Mouse (Mus musculus) MEL-GATA-1-ER (cell line): ENCODE measurements around the gene Notch1.

Experiments used
- DNase-seq: peaks from one replicate; pipeline ENCODE4 v3.0.0-alpha.2; 2012; ENCODE audit warnings: low read depth; ENCODE audit errors: extremely low read depth

Notch1 gene

GRCm38 (mm10) chr2:26531829-26532228, 15.4 kb upstream of the Notch1 start:
- no peak for DNase-seq

GRCm38 (mm10) chr2:26529881-26530280, 13.4 kb upstream of the Notch1 start:
- DNase-seq = no peak

GRCm38 (mm10) chr2:26529221-26529805, 12.8 kb upstream of the Notch1 start:
- DNase-seq = no peak

GRCm38 (mm10) chr2:26526443-26527257, 10.2 kb upstream of the Notch1 start:
- no peak for DNase-seq

- no peak for DNase-seq
Measured at GRCm38 (mm10) chr2:26525355-26526018, 9.0 kb upstream of the Notch1 start.

GRCm38 (mm10) chr2:26522327-26522726, 5.9 kb upstream of the Notch1 start:
- DNase-seq = no peak

- DNase-seq = no peak
Measured at GRCm38 (mm10) chr2:26519753-26520152, 3.3 kb upstream of the Notch1 start.

- DNase-seq = no peak
Measured at GRCm38 (mm10) chr2:26516987-26517386, 524 bp upstream of the Notch1 start.

- no peak for DNase-seq
Measured at GRCm38 (mm10) chr2:26515335-26515734, 1.1 kb downstream of the Notch1 start.

- DNase-seq = no peak
Measured at GRCm38 (mm10) chr2:26513105-26513745, 3.2 kb downstream of the Notch1 start.

- no peak for DNase-seq
Measured at GRCm38 (mm10) chr2:26508661-26509060, 7.8 kb downstream of the Notch1 start.

GRCm38 (mm10) chr2:26507961-26508391, 8.5 kb downstream of the Notch1 start:
- DNase-seq = no peak

GRCm38 (mm10) chr2:26507481-26507886, 9.0 kb downstream of the Notch1 start:
- DNase-seq = peak; percentile 12

GRCm38 (mm10) chr2:26506746-26507280, 9.7 kb downstream of the Notch1 start:
- DNase-seq = no peak

- DNase-seq = no peak
Measured at GRCm38 (mm10) chr2:26504772-26505480, 11.5 kb downstream of the Notch1 start.

GRCm38 (mm10) chr2:26503661-26504575, 12.5 kb downstream of the Notch1 start:
- DNase-seq = no peak

- no peak for DNase-seq
Measured at GRCm38 (mm10) chr2:26502863-26503631, 13.4 kb downstream of the Notch1 start.

GRCm38 (mm10) chr2:26502299-26502862, 14.1 kb downstream of the Notch1 start:
- no peak for DNase-seq

GRCm38 (mm10) chr2:26501651-26502141, 14.8 kb downstream of the Notch1 start:
- no peak for DNase-seq
